Mouse (Mus musculus): ENCODE results near the gene Cphx1. TPM values are rescaled to one million over a fixed set of nuclear protein-coding genes. Genes with fewer than 3 reads are reported as not detected.
"Not testable (repeated sequence)": the region's sequence is repeated elsewhere in the genome, so short reads cannot be mapped to it uniquely, and the experiment has no call there.

Cphx1 gene
- total RNA-seq (2012; rRNA removed): not detected in 2 replicates
- total RNA-seq (2014; rRNA removed): not detected in 2 replicates
- polyA plus RNA-seq (2012; ENCODE audit: insufficient read length, low read depth): not detected in 2 replicates

- in situ Hi-C loops (cut with MboI; ENCODE audit: low pct_ligation_motif_present, low pct_unique_long_range_greater_than_20kb, low sequenced_read_pairs); H3K9me3 ChIP-seq (replicated peaks; ENCODE audit: low read length); H3K27ac ChIP-seq (ENCODE audit: insufficient read depth, low read depth); H3K27me3 ChIP-seq (replicated peaks); DNase-seq (ENCODE audit: extremely low read depth); H3K36me3 ChIP-seq (replicated peaks in 1 of 2; ENCODE audit: control insufficient read depth in 1 of 2, insufficient read depth in 1 of 2, low read length in 1 of 2); H3K9ac ChIP-seq (ENCODE audit: insufficient read depth, low read depth); H3K4me3 ChIP-seq (replicated peaks in 1 of 3; ENCODE audit: low read depth in 2 of 3, low read length in 2 of 3, poor library complexity in 1 of 3); H3K4me2 ChIP-seq (ENCODE audit: insufficient read depth, low read depth, poor library complexity, severe bottlenecking); dilution Hi-C loops (cut with MboI; ENCODE audit: extremely low pct_ligation_motif_present, extremely low pct_unique_long_range_greater_than_20kb, low sequenced_read_pairs); H3K4me1 ChIP-seq (ENCODE audit: control insufficient read depth in 1 of 2, insufficient read depth in 2 of 2); H3K79me2 ChIP-seq (replicated peaks; ENCODE audit: control insufficient read depth, extremely low read depth, insufficient read depth, poor library complexity, severe bottlenecking): not testable (repeated sequence)
Measured at GRCm38 (mm10) chr14:25938004-25938403, at the start of gene Cphx1. Gene Cphx1 (plus strand): TSS chr14:25938304.

GRCm38 (mm10) chr14:25894566-25894965 is 43.5 kb upstream of the Cphx1 start:
- H3K27ac ChIP-seq (ENCODE audit: insufficient read depth, low read depth); H3K27me3 ChIP-seq (replicated peaks); H3K9ac ChIP-seq (ENCODE audit: insufficient read depth, low read depth); H3K4me3 ChIP-seq (replicated peaks in 1 of 3; ENCODE audit: low read depth in 2 of 3, low read length in 2 of 3, poor library complexity in 1 of 3); H3K79me2 ChIP-seq (replicated peaks; ENCODE audit: control insufficient read depth, extremely low read depth, insufficient read depth, poor library complexity, severe bottlenecking); H3K4me2 ChIP-seq (ENCODE audit: insufficient read depth, low read depth, poor library complexity, severe bottlenecking); in situ Hi-C loops (cut with MboI; ENCODE audit: low pct_ligation_motif_present, low pct_unique_long_range_greater_than_20kb, low sequenced_read_pairs); H3K4me1 ChIP-seq (ENCODE audit: control insufficient read depth in 1 of 2, insufficient read depth in 2 of 2); dilution Hi-C loops (cut with MboI; ENCODE audit: extremely low pct_ligation_motif_present, extremely low pct_unique_long_range_greater_than_20kb, low sequenced_read_pairs); H3K36me3 ChIP-seq (replicated peaks in 1 of 2; ENCODE audit: control insufficient read depth in 1 of 2, insufficient read depth in 1 of 2, low read length in 1 of 2); DNase-seq (ENCODE audit: extremely low read depth); H3K9me3 ChIP-seq (replicated peaks; ENCODE audit: low read length): not testable (repeated sequence)

GRCm38 (mm10) chr14:25895686-25896085 is 42.4 kb upstream of the Cphx1 start:
- H3K79me2 ChIP-seq (replicated peaks; ENCODE audit: control insufficient read depth, extremely low read depth, insufficient read depth, poor library complexity, severe bottlenecking); H3K9me3 ChIP-seq (replicated peaks; ENCODE audit: low read length); H3K4me2 ChIP-seq (ENCODE audit: insufficient read depth, low read depth, poor library complexity, severe bottlenecking); DNase-seq (ENCODE audit: extremely low read depth); dilution Hi-C loops (cut with MboI; ENCODE audit: extremely low pct_ligation_motif_present, extremely low pct_unique_long_range_greater_than_20kb, low sequenced_read_pairs); in situ Hi-C loops (cut with MboI; ENCODE audit: low pct_ligation_motif_present, low pct_unique_long_range_greater_than_20kb, low sequenced_read_pairs); H3K27ac ChIP-seq (ENCODE audit: insufficient read depth, low read depth); H3K9ac ChIP-seq (ENCODE audit: insufficient read depth, low read depth); H3K4me3 ChIP-seq (replicated peaks in 1 of 3; ENCODE audit: low read depth in 2 of 3, low read length in 2 of 3, poor library complexity in 1 of 3); H3K4me1 ChIP-seq (ENCODE audit: control insufficient read depth in 1 of 2, insufficient read depth in 2 of 2); H3K27me3 ChIP-seq (replicated peaks); H3K36me3 ChIP-seq (replicated peaks in 1 of 2; ENCODE audit: control insufficient read depth in 1 of 2, insufficient read depth in 1 of 2, low read length in 1 of 2): not testable (repeated sequence)

- DNase-seq (ENCODE audit: extremely low read depth); H3K27ac ChIP-seq (ENCODE audit: insufficient read depth, low read depth); H3K4me3 ChIP-seq (replicated peaks in 1 of 3; ENCODE audit: low read depth in 2 of 3, low read length in 2 of 3, poor library complexity in 1 of 3); H3K36me3 ChIP-seq (replicated peaks in 1 of 2; ENCODE audit: control insufficient read depth in 1 of 2, insufficient read depth in 1 of 2, low read length in 1 of 2); H3K79me2 ChIP-seq (replicated peaks; ENCODE audit: control insufficient read depth, extremely low read depth, insufficient read depth, poor library complexity, severe bottlenecking); dilution Hi-C loops (cut with MboI; ENCODE audit: extremely low pct_ligation_motif_present, extremely low pct_unique_long_range_greater_than_20kb, low sequenced_read_pairs); in situ Hi-C loops (cut with MboI; ENCODE audit: low pct_ligation_motif_present, low pct_unique_long_range_greater_than_20kb, low sequenced_read_pairs); H3K4me2 ChIP-seq (ENCODE audit: insufficient read depth, low read depth, poor library complexity, severe bottlenecking); H3K9ac ChIP-seq (ENCODE audit: insufficient read depth, low read depth); H3K27me3 ChIP-seq (replicated peaks); H3K9me3 ChIP-seq (replicated peaks; ENCODE audit: low read length); H3K4me1 ChIP-seq (ENCODE audit: control insufficient read depth in 1 of 2, insufficient read depth in 2 of 2): not testable (repeated sequence)
Measured at GRCm38 (mm10) chr14:25903000-25903399, 35.1 kb upstream of the Cphx1 start, which contains the start of gene Plac9a. Gene Plac9a (minus strand): TSS chr14:25903100.

- H3K9ac ChIP-seq (ENCODE audit: insufficient read depth, low read depth); H3K4me2 ChIP-seq (ENCODE audit: insufficient read depth, low read depth, poor library complexity, severe bottlenecking); in situ Hi-C loops (cut with MboI; ENCODE audit: low pct_ligation_motif_present, low pct_unique_long_range_greater_than_20kb, low sequenced_read_pairs); H3K9me3 ChIP-seq (replicated peaks; ENCODE audit: low read length); H3K4me1 ChIP-seq (ENCODE audit: control insufficient read depth in 1 of 2, insufficient read depth in 2 of 2); H3K4me3 ChIP-seq (replicated peaks in 1 of 3; ENCODE audit: low read depth in 2 of 3, low read length in 2 of 3, poor library complexity in 1 of 3); H3K79me2 ChIP-seq (replicated peaks; ENCODE audit: control insufficient read depth, extremely low read depth, insufficient read depth, poor library complexity, severe bottlenecking); dilution Hi-C loops (cut with MboI; ENCODE audit: extremely low pct_ligation_motif_present, extremely low pct_unique_long_range_greater_than_20kb, low sequenced_read_pairs); H3K36me3 ChIP-seq (replicated peaks in 1 of 2; ENCODE audit: control insufficient read depth in 1 of 2, insufficient read depth in 1 of 2, low read length in 1 of 2); H3K27me3 ChIP-seq (replicated peaks); DNase-seq (ENCODE audit: extremely low read depth); H3K27ac ChIP-seq (ENCODE audit: insufficient read depth, low read depth): not testable (repeated sequence)
Measured at GRCm38 (mm10) chr14:25905243-25905642, 32.9 kb upstream of the Cphx1 start.

- dilution Hi-C loops (cut with MboI; ENCODE audit: extremely low pct_ligation_motif_present, extremely low pct_unique_long_range_greater_than_20kb, low sequenced_read_pairs); H3K27ac ChIP-seq (ENCODE audit: insufficient read depth, low read depth); H3K4me3 ChIP-seq (replicated peaks in 1 of 3; ENCODE audit: low read depth in 2 of 3, low read length in 2 of 3, poor library complexity in 1 of 3); H3K4me2 ChIP-seq (ENCODE audit: insufficient read depth, low read depth, poor library complexity, severe bottlenecking); H3K79me2 ChIP-seq (replicated peaks; ENCODE audit: control insufficient read depth, extremely low read depth, insufficient read depth, poor library complexity, severe bottlenecking); H3K9me3 ChIP-seq (replicated peaks; ENCODE audit: low read length); H3K4me1 ChIP-seq (ENCODE audit: control insufficient read depth in 1 of 2, insufficient read depth in 2 of 2); H3K36me3 ChIP-seq (replicated peaks in 1 of 2; ENCODE audit: control insufficient read depth in 1 of 2, insufficient read depth in 1 of 2, low read length in 1 of 2); H3K27me3 ChIP-seq (replicated peaks); H3K9ac ChIP-seq (ENCODE audit: insufficient read depth, low read depth); in situ Hi-C loops (cut with MboI; ENCODE audit: low pct_ligation_motif_present, low pct_unique_long_range_greater_than_20kb, low sequenced_read_pairs); DNase-seq (ENCODE audit: extremely low read depth): not testable (repeated sequence)
Measured at GRCm38 (mm10) chr14:25907272-25907671, 30.8 kb upstream of the Cphx1 start.
